Mouse (Mus musculus) C2C12 (cell line): ENCODE measurements around the gene Tom1.

Source experiments
- CEBPB ChIP-seq: IDR thresholded peaks from one replicate; pipeline ENCODE4 v1.6.1; 2011; ENCODE audit warnings: low read depth, mild to moderate bottlenecking, control low read depth, moderate library complexity
- CTCF ChIP-seq: IDR thresholded peaks from one replicate; pipeline ENCODE4 v1.5.1; 2011; ENCODE audit not compliant: control insufficient read depth, insufficient read depth, insufficient read length
- MAX ChIP-seq: IDR thresholded peaks from one replicate; pipeline ENCODE4 v1.6.1; 2011; ENCODE audit warnings: mild to moderate bottlenecking, control low read depth
- MYOD1 ChIP-seq: IDR thresholded peaks from one replicate; pipeline ENCODE4 v1.6.1; 2011; ENCODE audit warnings: low read depth; ENCODE audit not compliant: control insufficient read depth, insufficient read length

- peak; percentile 74 for TF ChIP-seq CEBPB
- no peak for TF ChIP-seq CTCF
- no peak for TF ChIP-seq MAX
- peak; percentile 17 for TF ChIP-seq MYOD1
Measured at GRCm38 (mm10) chr8:75088989-75089881, 55.7 kb downstream of the Tom1 start.
